Mouse (Mus musculus) retina, embryonic 14.5 days (tissue): Measurements from ENCODE around the gene Wwtr1.

Source experiments
- DNase-seq: peaks from one replicate; pipeline ENCODE4 v3.0.0-alpha.2; 2015; ENCODE audit warnings: low spot score

The Wwtr1 gene

DNA sequence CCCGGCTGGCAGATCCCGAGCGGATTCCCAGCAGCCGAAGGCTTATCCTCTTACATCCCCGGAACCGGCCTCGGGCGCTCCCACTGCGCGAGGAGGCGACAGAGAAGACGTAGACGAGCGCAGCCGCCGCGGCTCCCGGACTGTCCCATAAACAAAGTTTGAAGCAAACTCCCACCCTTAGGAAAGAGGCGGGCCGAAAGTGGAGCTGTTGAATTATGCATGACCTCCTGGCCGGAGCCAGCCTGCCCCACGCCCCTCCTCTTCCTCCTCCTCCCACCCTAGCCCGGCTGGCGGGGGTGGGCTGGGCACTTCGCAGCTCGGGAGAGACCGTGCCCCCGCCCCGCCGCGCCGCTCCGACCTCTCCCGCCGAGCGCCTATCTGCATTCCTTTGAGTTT, at the start of gene Wwtr1:
Gene Wwtr1, minus strand, starts transcription at position 251 of the 396 bp plus-strand sequence.
- peak; percentile 90 for DNase-seq

DNA sequence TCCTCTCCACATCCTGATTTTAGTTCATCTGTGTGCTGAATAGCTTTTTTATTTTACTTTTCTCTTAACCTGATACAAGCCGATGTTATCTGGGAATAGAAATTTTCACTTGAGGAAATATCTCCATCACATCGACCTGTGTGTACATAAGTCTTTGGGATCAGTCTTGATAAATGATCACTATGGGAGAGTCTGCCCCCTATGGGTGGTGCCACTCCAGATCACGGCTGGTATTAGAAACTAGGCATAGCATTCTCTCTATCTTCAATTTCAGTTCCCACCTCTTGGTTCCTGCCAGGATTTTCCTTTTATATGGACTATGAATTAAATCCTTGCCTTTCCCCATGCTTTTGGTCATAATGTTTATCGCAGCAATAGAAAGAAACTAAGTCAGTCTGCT, 44.0 kb upstream of the Wwtr1 start:
- peak; percentile 30 for DNase-seq

DNA sequence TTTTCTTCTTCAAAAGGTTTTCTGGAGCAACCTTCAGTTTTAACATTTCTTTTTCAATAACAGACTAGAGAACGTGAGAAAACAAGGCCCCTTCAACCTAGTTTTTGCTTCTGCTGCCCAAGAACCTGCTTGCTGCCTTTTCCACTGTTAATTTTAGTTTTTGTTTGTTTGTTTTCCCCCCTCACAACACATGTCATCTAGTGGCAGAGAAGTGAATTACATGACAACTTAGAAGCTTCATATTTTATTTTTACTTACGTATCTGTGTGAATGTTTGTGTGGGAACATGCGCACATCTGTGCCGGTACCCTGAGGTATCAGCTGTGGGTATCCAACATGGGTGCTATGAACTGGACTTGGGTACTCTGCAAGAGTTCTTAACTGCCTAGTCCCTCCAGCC, 39.9 kb upstream of the Wwtr1 start:
- DNase-seq = no peak

DNA sequence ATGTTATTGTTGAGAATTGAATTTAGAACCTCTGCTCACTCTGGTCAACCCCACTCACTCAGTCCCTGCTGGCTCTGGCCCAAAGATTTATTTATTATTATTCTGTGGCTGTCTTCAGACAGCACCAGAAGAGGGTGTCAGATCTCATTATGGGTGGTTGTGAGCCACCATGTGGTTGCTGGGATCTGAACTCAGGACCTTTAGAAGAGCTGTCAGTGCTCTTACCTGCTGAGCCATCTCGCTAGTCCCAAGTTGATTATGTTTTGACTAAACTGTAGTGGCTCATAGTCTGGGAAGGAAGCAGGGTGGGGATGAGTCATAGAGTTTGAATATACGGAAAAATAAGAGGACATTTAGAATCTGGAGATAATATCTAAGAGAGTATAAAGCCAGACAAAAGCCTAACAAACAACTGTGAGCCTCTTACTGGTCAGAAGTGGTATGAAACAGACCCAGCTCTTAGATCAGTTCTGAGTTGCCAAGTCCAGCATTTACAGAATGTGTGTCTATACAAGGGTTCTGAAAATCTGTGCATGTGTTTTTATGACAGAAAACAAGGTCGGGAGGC, 36.8 kb upstream of the Wwtr1 start:
- no peak for DNase-seq

DNA sequence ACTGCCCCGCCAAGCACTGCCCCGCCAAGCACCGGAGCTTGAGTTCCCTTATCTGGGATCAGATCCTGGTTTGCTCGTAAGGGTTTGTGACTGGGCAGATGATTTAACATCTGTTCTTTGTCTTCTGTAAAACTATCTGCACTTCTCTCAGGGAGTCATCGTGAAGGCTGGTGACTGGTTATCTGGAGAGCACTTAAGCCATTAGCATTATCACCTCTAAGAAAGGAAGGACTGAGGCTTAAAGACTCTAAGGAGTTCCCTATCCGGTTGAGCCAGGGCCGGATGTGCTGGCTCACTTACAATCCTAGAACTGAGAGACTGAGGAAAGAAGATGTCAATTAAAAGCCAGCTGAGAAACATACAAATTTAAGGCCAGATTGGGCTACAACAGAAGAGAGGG, 36.1 kb upstream of the Wwtr1 start:
- DNase-seq = no peak

DNA sequence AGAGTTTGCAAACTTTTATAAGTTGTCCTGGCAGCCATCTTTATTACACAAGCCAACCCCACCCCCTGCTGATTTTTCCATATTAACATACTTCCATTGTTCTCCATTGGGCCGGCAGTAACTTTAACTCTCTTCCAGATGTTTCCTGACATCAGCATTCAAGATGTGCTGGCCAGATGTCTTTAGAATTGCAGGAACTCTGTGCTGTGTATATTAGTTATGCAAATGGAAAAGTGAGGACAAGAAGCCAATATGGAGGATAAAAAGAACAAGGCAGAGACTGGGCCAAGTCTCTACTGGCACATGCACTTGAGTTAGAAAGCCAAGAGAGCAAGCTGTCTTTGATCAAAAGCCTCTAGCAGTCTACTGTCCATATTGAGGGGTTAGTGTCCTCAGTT, 28.9 kb upstream of the Wwtr1 start:
- DNase-seq = no peak

DNA sequence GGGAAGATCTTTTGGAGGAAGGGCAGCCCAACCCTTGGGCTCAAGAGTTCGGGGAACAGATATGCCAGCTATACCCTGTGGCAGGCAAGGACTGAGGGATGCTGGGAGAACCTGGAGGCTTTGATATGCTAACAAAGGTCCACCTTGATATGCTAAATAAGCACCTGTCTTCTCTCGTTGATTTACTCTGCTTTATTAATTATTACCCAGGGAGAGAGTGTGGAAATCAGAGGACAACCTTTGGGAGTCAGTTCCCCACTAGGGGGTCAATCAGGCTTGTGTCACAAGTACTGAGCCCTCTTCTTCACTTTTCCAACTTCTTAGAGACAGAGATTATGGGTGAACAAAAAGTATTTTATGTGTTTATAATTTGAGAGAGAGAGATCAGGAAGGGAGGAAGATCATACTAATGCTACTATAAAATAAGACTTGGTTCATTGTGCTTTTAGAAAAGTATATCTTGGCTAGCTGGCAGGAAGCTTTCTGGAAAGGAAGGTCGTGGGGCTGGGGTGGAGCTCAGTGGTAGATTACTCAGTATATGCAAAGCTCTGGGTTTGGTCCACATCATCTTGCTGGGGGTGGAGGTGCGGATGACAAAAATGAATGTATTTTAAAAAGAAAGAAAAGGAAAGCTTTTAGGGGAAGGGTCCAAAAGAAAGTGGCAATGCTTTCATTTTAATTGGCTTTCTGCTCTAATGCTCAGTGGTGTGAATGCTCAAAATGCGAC, 28.3 kb upstream of the Wwtr1 start:
- no peak for DNase-seq

DNA sequence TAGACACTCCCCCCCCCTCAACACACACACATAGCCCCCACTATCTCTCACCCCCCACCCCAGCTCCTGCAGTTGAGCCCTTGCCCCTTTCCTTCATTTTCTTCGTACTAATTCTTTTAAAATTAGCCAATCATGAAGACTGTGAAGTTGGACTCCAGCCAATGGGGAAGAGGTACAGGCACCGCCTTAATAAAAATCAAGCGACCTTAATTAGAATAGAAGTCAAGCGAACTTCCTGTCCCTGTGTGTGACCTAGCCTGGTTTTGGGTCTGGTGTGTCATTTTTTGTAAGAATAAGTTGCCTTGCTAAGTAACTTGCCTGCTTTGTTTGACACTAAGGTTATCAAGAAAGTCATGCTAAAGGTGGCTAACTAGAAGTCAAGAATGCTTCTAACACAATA, 26.9 kb upstream of the Wwtr1 start:
- no peak for DNase-seq

DNA sequence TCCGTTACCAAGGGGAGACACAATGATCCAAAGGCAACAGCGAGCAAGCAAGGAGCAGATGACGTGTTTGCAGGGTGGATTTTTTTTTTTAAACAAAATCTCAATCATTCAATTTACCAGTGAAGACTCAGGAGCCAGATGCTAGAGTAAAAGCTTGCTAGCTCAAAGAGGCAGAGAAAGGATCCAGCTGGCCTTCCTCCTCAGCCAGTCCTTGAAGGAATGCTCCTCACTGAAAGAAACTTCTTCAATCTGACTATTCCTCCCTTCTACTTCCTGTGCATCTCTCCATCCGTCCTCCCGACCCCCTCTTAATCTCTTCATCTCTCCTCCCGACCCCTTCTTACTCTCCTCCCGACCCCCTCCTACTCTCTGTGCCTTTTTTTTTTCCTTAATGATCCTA, 20.9 kb upstream of the Wwtr1 start:
- DNase-seq = no peak

DNA sequence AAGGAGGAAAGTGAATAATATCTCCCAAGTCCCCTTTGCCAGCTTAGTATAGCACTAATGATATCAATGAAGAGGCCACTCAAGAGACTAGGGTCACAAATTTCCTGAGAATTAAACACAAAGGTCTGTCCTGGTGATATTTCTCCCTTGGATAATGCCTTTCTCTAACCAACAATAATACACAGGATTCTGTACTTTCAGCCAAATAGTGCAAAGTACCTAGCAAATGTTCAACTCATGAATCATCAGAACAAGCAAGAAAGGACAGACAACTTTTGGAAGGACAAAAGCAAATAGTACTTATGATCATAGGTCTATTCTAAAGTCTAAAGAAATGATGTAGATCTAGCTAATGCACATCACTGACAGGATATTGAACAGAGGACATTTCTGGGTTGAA, 19.8 kb upstream of the Wwtr1 start:
- no peak for DNase-seq

DNA sequence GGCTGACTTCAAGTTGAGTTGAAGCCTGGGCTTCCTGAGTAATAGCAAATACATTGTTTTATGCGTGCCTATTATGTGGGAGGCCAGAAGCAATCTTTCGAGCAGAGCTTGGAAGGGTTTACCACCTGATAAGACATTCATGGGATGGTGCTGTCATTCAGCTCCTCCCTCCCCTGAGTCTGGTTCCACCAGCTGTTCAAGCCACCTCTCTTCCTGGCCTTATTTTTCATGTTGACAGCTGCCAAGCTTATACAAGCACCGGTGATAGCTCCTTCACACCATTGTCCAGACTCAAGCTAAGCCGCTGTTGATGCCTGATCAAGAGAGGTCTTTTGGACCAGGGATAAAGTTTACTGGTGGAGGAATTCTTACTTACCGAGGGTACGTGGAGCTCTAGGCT, 10.3 kb upstream of the Wwtr1 start:
- no peak for DNase-seq

DNA sequence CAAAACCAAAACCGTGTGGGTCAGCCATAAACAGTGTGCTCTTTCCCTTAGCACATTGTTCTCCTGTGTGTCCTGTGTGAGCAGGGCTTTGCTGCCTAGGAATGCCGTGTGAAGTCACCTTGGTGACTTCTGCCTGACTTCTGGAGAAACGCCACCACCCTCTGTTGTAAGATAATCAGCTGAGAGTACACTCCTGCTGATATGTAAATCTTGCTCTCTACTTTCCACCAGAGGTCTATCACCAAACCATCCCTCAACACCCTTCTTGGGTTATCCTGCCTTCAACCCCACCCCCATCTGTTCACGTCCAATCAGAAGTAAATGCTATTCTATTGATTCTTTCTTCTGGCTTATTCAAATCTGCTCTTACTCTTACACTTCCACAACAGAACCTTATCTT, 7.8 kb upstream of the Wwtr1 start:
- no peak for DNase-seq

DNA sequence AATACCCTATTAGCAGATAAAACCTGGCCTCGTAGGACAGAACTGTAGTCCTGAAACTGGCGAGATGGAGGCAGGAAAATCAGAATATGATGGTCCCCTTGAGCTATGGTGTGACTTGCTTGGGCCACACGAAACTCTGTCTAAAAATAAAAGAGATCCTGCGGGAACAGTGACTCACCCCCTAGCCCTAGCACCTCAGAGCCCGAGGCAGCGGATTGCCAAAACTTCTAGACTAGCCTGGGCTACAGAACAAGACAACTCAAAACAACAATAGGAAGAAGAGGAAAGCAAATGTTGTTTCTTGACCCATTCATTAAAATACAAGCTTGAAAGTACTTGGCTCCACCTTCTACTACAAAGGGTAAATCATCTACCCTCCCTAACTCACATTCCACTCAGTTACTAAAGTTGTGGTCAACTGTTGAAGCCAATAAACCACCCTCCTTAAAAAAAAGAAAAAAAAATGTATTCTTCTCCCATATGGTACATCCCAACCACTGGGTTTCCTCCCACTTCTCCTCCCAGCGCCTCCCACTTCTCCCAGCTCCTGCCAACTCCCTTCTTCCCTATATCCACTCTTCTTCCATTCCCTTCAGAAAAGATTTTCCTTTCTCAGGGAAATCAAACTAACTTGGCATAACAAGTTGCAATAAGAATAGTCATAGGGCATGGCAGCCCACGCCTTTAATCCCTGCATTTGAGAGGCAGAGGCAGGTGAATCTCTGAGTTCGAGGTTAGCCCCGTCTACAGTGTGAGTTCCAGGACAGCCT, 4.9 kb upstream of the Wwtr1 start:
- DNase-seq = no peak

DNA sequence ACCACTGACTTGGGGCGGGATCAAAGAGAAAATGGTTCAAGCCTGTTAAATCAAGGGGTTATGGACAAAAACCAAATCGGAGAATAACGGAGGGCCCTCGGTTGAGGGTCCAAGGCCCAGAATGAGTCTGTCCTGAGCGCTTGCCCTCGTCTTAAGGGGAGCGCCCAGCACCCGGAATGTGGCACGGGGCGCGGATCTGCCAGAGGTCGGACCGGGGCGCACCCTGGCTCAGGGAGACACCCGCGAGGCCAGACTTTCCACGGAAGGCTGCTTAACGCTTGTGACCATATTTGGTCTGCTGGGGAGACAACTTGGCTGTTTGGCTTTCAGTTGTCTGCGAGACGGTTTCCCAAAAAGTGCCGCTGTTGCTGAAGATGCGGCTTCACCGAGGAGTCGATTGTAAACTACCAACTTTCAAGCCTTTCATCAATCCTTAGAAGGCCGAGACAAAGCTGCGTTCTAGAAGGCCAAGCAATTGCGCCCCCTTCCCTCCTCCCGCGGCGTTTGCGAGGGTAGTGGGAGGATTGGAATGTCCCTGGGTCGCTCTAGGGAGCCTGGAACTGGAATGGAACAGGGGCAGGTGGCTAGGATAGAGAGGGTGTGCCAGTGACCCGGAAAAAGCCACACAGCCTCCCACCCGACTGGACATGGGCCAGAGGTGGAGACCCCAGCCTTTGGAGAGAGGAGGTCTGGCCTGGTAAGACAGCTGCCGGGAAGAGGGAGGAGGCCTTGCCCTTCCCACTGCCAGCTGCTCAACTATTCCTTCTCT, 530 bp upstream of the Wwtr1 start:
- peak; percentile 69 for DNase-seq

DNA sequence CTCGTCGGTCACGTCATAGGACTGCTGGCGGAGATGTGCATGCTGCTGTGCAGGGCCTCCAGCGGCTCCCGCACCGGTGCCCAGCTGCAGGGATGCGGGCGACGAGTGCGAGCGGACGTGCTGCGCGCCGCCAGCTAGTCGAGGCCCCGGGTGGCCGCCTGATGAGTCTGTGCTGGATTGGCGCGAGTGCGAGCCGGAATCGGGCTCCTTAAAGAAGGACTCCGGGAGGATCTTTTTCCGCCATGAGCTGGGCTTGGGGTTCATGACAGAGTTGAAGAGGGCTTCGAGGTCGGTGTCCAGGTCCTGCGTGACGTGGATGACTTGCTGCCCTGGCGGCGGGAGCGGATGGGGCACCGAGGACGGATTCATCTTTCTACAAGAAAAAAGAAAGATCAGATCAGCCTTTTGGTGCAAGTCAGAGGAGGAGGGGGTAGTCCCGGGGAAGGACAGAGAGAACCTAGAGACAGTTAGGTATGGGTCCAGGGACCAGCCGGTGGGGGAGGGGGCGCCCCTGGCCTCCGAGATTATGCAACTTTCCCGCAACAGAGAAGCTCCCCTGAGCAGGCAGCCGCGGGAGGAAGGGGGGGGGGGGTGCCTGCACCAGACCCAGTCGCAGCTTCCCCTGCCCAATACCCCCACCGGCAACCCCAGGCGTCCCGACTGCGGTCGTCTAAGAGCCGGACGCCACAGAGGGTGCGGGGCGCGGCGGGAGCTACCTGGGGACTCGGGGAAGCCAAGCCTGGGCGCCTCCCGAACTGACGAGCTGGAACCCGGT, 638 bp downstream of the Wwtr1 start:
- DNase-seq = peak; percentile 62

DNA sequence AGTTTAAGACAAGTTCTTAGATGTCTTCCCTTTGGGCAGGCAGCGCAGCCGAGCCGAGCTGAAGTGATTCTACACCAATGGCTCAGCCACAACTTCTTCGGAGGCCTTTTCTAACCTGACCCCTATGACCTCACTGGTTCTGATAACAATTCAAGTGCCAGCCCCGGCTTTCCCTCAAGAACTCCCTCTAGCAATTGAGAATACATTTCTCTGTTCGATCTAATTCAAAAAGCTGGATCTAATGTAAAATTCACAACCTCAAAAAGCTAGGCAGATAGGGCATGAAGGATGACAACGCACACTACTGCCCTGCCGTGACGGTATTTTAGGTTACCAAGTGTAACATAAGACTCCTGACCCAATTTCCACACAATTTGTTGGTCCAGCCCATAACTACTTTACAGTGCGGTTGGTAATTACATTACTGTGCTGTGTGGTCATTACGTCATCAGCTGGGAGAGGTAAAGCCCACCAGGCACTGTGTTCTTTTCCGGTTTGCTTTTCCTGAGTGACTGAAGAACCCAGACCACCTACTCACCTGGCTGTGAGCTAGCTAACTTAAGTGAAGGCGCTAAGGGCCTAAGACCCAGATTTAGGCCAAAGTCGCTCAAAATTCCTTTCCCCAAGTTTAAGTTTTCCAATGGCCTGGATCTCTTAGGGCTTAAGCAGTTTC, 1.7 kb downstream of the Wwtr1 start:
- peak; percentile 38 for DNase-seq

DNA sequence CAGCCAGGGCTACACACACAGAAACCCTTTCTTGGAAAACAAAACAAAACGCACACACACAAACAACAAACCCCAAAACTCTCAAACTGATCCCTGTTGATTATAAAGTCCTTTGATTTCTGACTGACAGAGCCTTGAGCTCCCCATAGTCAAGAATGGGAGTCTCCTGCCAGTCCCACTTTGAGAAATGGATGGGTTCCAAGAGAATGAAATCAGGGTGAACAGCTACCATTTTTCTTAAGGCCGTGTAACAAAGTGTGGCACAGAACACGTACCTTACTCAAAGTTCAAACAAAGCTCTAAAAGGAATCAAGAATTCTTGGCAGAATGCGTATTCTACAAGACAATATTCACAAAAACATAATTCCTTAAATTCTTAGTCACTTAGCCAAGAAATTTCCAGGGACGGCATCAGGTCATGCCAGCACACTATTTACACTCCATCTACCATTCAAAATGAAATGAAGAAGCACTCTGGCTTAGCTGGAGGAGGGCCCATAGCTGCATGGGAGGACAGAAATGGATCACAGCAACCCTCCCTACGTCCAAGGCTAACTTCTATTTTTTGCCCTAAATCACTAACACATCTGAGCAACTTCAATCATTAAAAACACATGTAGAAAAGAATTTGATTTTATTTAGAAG, 3.3 kb downstream of the Wwtr1 start:
- no peak for DNase-seq

DNA sequence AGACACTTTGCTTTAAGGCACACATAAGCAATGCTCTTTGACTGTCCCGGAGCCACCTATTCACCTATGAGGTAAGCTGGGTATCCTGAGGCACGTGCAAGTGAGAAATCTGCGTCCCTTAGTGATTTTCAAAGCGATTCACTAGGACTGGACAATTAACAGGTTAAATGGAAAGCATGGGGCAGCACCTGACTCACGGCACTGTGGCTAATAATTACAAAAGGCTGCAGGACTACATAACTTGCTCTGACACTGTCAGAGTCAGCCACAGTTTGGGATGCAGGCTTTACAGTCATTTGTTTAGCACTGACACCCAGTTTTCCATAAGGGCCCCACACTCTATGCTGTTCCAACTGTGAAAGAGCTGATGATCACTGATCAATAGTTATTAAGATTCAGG, 9.1 kb downstream of the Wwtr1 start:
- DNase-seq = no peak

DNA sequence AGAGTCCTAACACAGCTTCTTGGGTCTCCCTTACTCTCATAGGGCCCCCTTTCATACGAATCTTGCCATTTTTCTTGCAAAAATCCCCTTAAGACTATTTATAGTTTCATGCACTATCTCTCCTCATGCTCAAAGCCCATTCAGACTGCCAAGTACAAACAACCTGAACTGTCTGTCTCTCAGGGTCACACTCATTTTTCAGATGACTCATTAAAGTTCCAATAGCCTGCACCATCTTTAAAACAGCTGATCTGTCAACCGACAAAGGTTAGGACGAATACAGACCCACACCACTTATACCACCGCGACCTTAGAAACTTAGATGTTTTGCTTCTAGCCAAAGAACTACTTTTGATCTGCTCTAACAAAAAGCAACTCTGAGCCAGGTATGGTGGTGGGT, 12.1 kb downstream of the Wwtr1 start:
- no peak for DNase-seq

DNA sequence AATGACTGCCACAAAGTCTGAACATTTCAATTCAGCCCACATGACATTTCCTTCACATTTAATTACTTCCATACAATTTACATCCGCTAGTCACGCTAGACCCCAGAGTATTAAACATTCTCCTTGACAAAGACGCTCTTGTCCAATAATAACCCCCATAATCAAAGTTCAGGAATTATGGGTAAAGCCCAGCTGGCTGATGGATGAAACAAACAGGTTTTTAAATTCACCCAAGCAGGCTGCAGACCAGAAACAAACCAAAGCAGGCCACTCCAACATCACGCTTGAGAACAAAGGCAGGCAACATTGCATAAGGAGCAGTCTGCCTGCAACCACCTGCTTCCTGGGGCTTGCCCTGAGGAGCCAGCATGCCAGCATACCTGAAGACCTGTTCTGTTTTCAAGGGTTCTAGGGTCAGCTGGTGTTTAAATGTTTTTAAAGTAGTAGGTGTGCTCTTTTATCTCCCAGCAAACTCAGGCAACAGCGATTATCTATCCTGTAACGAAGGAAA, 12.7 kb downstream of the Wwtr1 start:
- DNase-seq = peak; percentile 32

DNA sequence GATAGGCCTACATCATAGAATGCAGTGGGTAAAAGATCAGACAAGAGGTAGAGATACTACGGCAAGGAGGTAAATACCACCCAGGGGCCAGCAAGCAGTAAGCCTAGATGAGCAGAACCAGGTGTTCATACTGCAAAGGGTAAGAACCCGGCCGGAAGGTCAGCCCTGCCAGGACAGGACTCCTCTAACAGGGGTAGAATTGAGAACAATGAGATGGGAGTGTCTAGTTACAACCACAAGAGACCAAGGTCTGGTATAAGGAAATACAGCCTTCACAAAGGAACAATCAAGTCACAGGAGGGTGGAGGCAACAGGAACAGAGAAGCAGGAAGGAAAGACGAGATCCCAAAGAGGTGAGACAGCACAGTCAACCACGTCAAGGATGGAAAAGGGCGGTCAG, 16.9 kb downstream of the Wwtr1 start:
- no peak for DNase-seq
